Comparison of ENCODE assay signal across 8 mouse cellular contexts in genomic region chr9:59659036-59660026, GRCm38 (mm10). TPM values are rescaled to one million over a fixed set of nuclear protein-coding genes. Genes with fewer than 3 reads are reported as not detected.
DNase-seq lines count a peak whose midpoint lies in the region; ATAC-seq and TF ChIP-seq lines count a peak whose summit lies in the region.

No protein-coding gene starts in this region.

- ATAC-seq in CD4-positive, CD25-positive, alpha-beta regulatory T cell, adult 4 months, result peak; percentile 57
- peak; percentile 26; the same call in 1 of the 2 replicates for ATAC-seq in heart, embryonic 12.5 days (ENCODE audit: insufficient number of reproducible peaks, low FRiP score)
- ATAC-seq in kidney, embryonic 16.5 days (ENCODE audit: low FRiP score, low TSS enrichment), result peak; percentile 21; the same call in 1 of the 2 replicates
- peak; percentile 23; the same call in 1 of the 2 replicates for ATAC-seq in liver, embryonic 14.5 days (ENCODE audit: insufficient read depth)
- ATAC-seq in stomach, embryonic 15.5 days (ENCODE audit: insufficient read depth, low FRiP score, low read depth), result peak; percentile 23; the same call in 1 of the 2 replicates

- H3K27me3 ChIP-seq in heart, embryonic 12.5 days (replicated peaks), result no peaks in the 10 kb centered on the region
- H3K27me3 ChIP-seq in kidney, embryonic 16.5 days (ENCODE audit: insufficient read depth, low read length), result no peaks in the 10 kb centered on the region
- H3K27me3 ChIP-seq in liver, embryonic 14.5 days (ENCODE audit: control insufficient read depth, insufficient read depth, low read length), result peaks cover 39% of the 10 kb centered on the region
- no peaks in the 10 kb centered on the region for H3K27me3 ChIP-seq in stomach, embryonic 15.5 days (replicated peaks)

- TF ChIP-seq CTCF in liver, embryonic 14.5 days (IDR thresholded peaks at IDR 0.05; ENCODE audit: low read depth), result peak; percentile 94

- peaks cover 33% of the 10 kb centered on the region for H3K36me3 ChIP-seq in heart, embryonic 12.5 days
- peaks cover 18% of the 10 kb centered on the region for H3K36me3 ChIP-seq in kidney, embryonic 16.5 days (ENCODE audit: insufficient read depth, low read length)
- H3K36me3 ChIP-seq in liver, embryonic 14.5 days (replicated peaks; ENCODE audit: control insufficient read depth, insufficient read depth, low read depth), result no peaks in the 10 kb centered on the region
- peaks cover 5% of the 10 kb centered on the region for H3K36me3 ChIP-seq in stomach, embryonic 15.5 days

- no peaks in the 10 kb centered on the region for H3K9me3 ChIP-seq in heart, embryonic 12.5 days (replicated peaks)
- no peaks in the 10 kb centered on the region for H3K9me3 ChIP-seq in kidney, embryonic 16.5 days (ENCODE audit: low read length)
- H3K9me3 ChIP-seq in liver, embryonic 14.5 days (ENCODE audit: control insufficient read depth, low read length), result no peaks in the 10 kb centered on the region
- no peaks in the 10 kb centered on the region for H3K9me3 ChIP-seq in stomach, embryonic 15.5 days

- H3K4me3 ChIP-seq in heart, embryonic 12.5 days, result peak overlapping the region; percentile 89
- peak overlapping the region; percentile 77 for H3K4me3 ChIP-seq in kidney, embryonic 16.5 days (ENCODE audit: low read length)
- no peak overlapping the region for H3K4me3 ChIP-seq in liver, embryonic 14.5 days (ENCODE audit: insufficient read depth in 1 of 2, low read depth in 2 of 2, low read length in 2 of 2)
- H3K4me3 ChIP-seq in stomach, embryonic 15.5 days (replicated peaks), result peak overlapping the region; percentile 3; the same call in 1 of the 2 replicates

- peak; percentile 94 for DNase-seq in brain, adult 2 months (ENCODE audit: low read depth, low spot score)
- peak; percentile 82 for DNase-seq in fat pad, adult 2 months (ENCODE audit: extremely low read depth, low read depth, low spot score)
- DNase-seq in liver, embryonic 14.5 days (ENCODE audit: low read depth in 3 of 3, low spot score in 3 of 3), result peak; percentile 65 to 79 (median 65)
- peak; percentile 87 for DNase-seq in neural tube, embryonic 10.5 days (ENCODE audit: extremely low spot score, low spot score)

- 25% methylated on average over 14 of the region's 14 CpGs for WGBS in heart, embryonic 12.5 days
- WGBS in kidney, embryonic 16.5 days, result 25% methylated on average over 14 of the region's 14 CpGs
- WGBS in liver, embryonic 14.5 days (ENCODE audit: insufficient replicate concordance), result 30% methylated on average over 14 of the region's 14 CpGs
- WGBS in stomach, embryonic 15.5 days, result 27% methylated on average over 14 of the region's 14 CpGs

- peak overlapping the region; percentile 74 for H3K27ac ChIP-seq in heart, embryonic 12.5 days (ENCODE audit: poor library complexity, severe bottlenecking)
- peak overlapping the region; percentile 61 for H3K27ac ChIP-seq in kidney, embryonic 16.5 days (ENCODE audit: low read length)
- H3K27ac ChIP-seq in liver, embryonic 14.5 days, result no peak overlapping the region
- H3K27ac ChIP-seq in stomach, embryonic 15.5 days, result peak overlapping the region; percentile 46

- peak overlapping the region; percentile 94 for H3K9ac ChIP-seq in heart, embryonic 12.5 days
- H3K9ac ChIP-seq in kidney, embryonic 16.5 days (replicated peaks; ENCODE audit: low read length), result peak overlapping the region; percentile 42
- no peak overlapping the region for H3K9ac ChIP-seq in liver, embryonic 14.5 days (replicated peaks)
- H3K9ac ChIP-seq in stomach, embryonic 15.5 days, result no peak overlapping the region

- H3K4me1 ChIP-seq in heart, embryonic 12.5 days (replicated peaks), result peaks cover 59% of the 10 kb centered on the region
- peaks cover 63% of the 10 kb centered on the region for H3K4me1 ChIP-seq in kidney, embryonic 16.5 days (ENCODE audit: insufficient read depth, low read length)
- peaks cover 12 to 22% of the 10 kb centered on the region in 2 experiments; a peak in 3 of 4 replicates for H3K4me1 ChIP-seq in liver, embryonic 14.5 days (replicated peaks; ENCODE audit: control insufficient read depth in 2 of 2, insufficient read depth in 2 of 2, low read length in 1 of 2)
- H3K4me1 ChIP-seq in stomach, embryonic 15.5 days, result peaks cover 52% of the 10 kb centered on the region

- peak overlapping the region; percentile 82 for H3K4me2 ChIP-seq in heart, embryonic 12.5 days
- peak overlapping the region; percentile 80 for H3K4me2 ChIP-seq in kidney, embryonic 16.5 days (replicated peaks; ENCODE audit: low read depth, low read length)
- H3K4me2 ChIP-seq in liver, embryonic 14.5 days (ENCODE audit: low read depth), result peak overlapping the region; percentile 77
- H3K4me2 ChIP-seq in stomach, embryonic 15.5 days, result peak overlapping the region; percentile 78

- TF ChIP-seq EP300 in liver, embryonic 14.5 days (IDR thresholded peaks at IDR 0.05; ENCODE audit: low read depth), result no peak

RNA-seq across cellular contexts. Expression of gene Pkm, which starts 3.2 kb away (rescaled TPM):
- 1,000 to 10,000 TPM in 1 of 2 experiments, 100 to 1,000 TPM in 1; 810 to 1,266 TPM for polyA plus RNA-seq in CD4-positive, CD25-positive, alpha-beta regulatory T cell, adult 4 months (2017; shearing (Covaris generic))
- 1,832 and 1,839 TPM in 2 replicates for polyA plus RNA-seq in heart, embryonic 12.5 days (2016; fragmentation: Nextera tagmentation; extraction: Ambion mirVana)
- polyA plus RNA-seq in kidney, embryonic 16.5 days (2015; fragmentation: Nextera tagmentation; extraction: Ambion mirVana), result 1,434 and 1,451 TPM in 2 replicates
- 87.9 and 108 TPM in 2 replicates for polyA plus RNA-seq in liver, embryonic 14.5 days (2012; rRNA removed)
- polyA plus RNA-seq in liver, embryonic 14.5 days (2014; fragmentation: Nextera tagmentation; extraction: Ambion mirVana), result 119 and 131 TPM in 2 replicates
- polyA plus RNA-seq in stomach, embryonic 15.5 days (2015; fragmentation: Nextera tagmentation; extraction: Ambion mirVana), result 989 and 1,080 TPM in 2 replicates

RNA-seq across cellular contexts. Expression of gene Gramd2, which starts 20.6 kb away (rescaled TPM):
- not detected for polyA plus RNA-seq in CD4-positive, CD25-positive, alpha-beta regulatory T cell, adult 4 months (2017; shearing (Covaris generic))
- 0.32 TPM in 1 of 2 replicates, not detected in the other for polyA plus RNA-seq in heart, embryonic 12.5 days (2016; fragmentation: Nextera tagmentation; extraction: Ambion mirVana)
- 1.4 and 1.5 TPM in 2 replicates for polyA plus RNA-seq in kidney, embryonic 16.5 days (2015; fragmentation: Nextera tagmentation; extraction: Ambion mirVana)
- 0.06 and 0.12 TPM in 2 replicates for polyA plus RNA-seq in liver, embryonic 14.5 days (2012; rRNA removed)
- polyA plus RNA-seq in liver, embryonic 14.5 days (2014; fragmentation: Nextera tagmentation; extraction: Ambion mirVana), result not detected in 2 replicates
- polyA plus RNA-seq in stomach, embryonic 15.5 days (2015; fragmentation: Nextera tagmentation; extraction: Ambion mirVana), result 1.5 TPM in 2 replicates

RNA-seq across cellular contexts. Expression of gene Parp6, which starts 42.2 kb away (rescaled TPM):
- 10 to 100 TPM; 35.0 to 53.6 TPM for polyA plus RNA-seq in CD4-positive, CD25-positive, alpha-beta regulatory T cell, adult 4 months (2017; shearing (Covaris generic))
- 19.5 and 20.0 TPM in 2 replicates for polyA plus RNA-seq in heart, embryonic 12.5 days (2016; fragmentation: Nextera tagmentation; extraction: Ambion mirVana)
- polyA plus RNA-seq in kidney, embryonic 16.5 days (2015; fragmentation: Nextera tagmentation; extraction: Ambion mirVana), result 23.6 and 30.0 TPM in 2 replicates
- 5.2 and 5.3 TPM in 2 replicates for polyA plus RNA-seq in liver, embryonic 14.5 days (2012; rRNA removed)
- 1.9 and 2.6 TPM in 2 replicates for polyA plus RNA-seq in liver, embryonic 14.5 days (2014; fragmentation: Nextera tagmentation; extraction: Ambion mirVana)
- 26.3 and 27.3 TPM in 2 replicates for polyA plus RNA-seq in stomach, embryonic 15.5 days (2015; fragmentation: Nextera tagmentation; extraction: Ambion mirVana)

Comparison
In these comparisons a context has a peak if more than half of its experiments do, and no peak if none do; other contexts are left out.
1. H3K4me3 ChIP-seq: peak in heart, embryonic 12.5 days (single experiment), kidney, embryonic 16.5 days (single experiment) and stomach, embryonic 15.5 days (single experiment); none in liver, embryonic 14.5 days (0 of 2).
2. H3K9ac ChIP-seq: peak in heart, embryonic 12.5 days (single experiment) and kidney, embryonic 16.5 days (single experiment); none in liver, embryonic 14.5 days (single experiment) and stomach, embryonic 15.5 days (single experiment).
3. Peak in every context shown above with its lines, with median percentiles within 50 percentile points of each other: ATAC-seq, DNase-seq and H3K4me2 ChIP-seq.